Mouse (Mus musculus) small intestine, adult 2 months (tissue): ENCODE results near the gene Gm20903. TPM values are rescaled to one million over a fixed set of nuclear protein-coding genes. Genes with fewer than 3 reads are reported as not detected.
"Not testable (repeated sequence)": the region's sequence is repeated elsewhere in the genome, so short reads cannot be mapped to it uniquely, and the experiment has no call there.

Experiments used
- H3K27ac ChIP-seq: fragments of 200-500 bp; 2 replicates; pipeline ENCODE4 v1.5.1; 2012; ENCODE audit warnings: low read depth, low read length, control low read depth, inconsistent platforms; ENCODE audit not compliant: insufficient read depth
- H3K27me3 ChIP-seq: fragments of 200-500 bp; 2 replicates; pipeline ENCODE4 v1.6.1; 2012; ENCODE audit warnings: mild to moderate bottlenecking, moderate library complexity, low read length, inconsistent platforms; ENCODE audit not compliant: control insufficient read depth, insufficient read depth
- H3K36me3 ChIP-seq: fragments of 200-500 bp; 2 replicates; pipeline ENCODE4 v1.6.1; 2012; ENCODE audit warnings: mild to moderate bottlenecking, low read length, control low read depth, inconsistent platforms; ENCODE audit not compliant: control insufficient read depth, insufficient read depth
- H3K4me1 ChIP-seq: fragments of 200-500 bp; 2 replicates; pipeline ENCODE4 v1.6.1; 2012; ENCODE audit warnings: low read length, inconsistent platforms, mixed read lengths; ENCODE audit not compliant: control insufficient read depth, insufficient read depth, insufficient read length
- H3K4me3 ChIP-seq: fragments of 200-500 bp; 2 replicates; pipeline ENCODE4 v1.5.1; 2012; ENCODE audit warnings: low read depth, mild to moderate bottlenecking, control low read depth, inconsistent platforms, low read length, moderate library complexity
- WGBS: fragments of 180-500 bp; shearing (Covaris S2); methylation state at CpG from one replicate; pipeline ENCODE4 v1.1.7; 2018; 5-methylcytosine and 5-hydroxymethylcytosine counted together
- polyA plus RNA-seq: library from polyadenylated mRNA; depleted of rRNA; stranded (reverse); fragments of >200 nt; gene quantifications from 2 replicates; pipeline ENCODE4 v1.2.3, GENCODE M21; 2012; rRNA removed

The Gm20903 gene
- polyA plus RNA-seq = not detected in 2 replicates

GRCm38 (mm10) chrY:73669015-73669414, at the start of gene Gm20903:
Gene Gm20903, plus strand, starts transcription at chrY:73669315.
- WGBS = 14% methylated on average over 1 of the region's 6 CpGs
- H3K27me3 ChIP-seq, H3K4me1 ChIP-seq, H3K36me3 ChIP-seq, H3K4me3 ChIP-seq, H3K27ac ChIP-seq: not testable (repeated sequence)
